Mouse (Mus musculus): Measurements from ENCODE around the gene Mei1.

DNA sequence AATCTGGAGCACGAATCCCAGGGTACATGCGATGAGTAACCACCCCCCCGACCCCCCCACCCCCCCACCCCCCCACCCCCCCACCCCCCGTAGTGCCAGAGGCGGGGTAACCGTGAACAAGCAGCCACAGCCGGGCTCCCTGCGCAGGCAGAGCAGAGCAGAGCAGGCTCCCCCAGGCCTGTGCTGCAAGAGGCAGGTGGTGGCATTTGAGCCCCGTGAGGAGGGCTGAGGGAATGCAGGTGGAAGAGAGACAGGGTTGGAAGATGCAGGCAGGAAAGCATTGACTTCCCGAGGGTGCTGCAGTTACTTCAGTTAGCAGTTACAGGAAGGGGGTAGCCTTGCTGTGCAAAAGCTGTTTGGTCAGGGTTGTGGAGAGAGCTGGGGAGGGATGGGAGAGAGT lies 17.5 kb downstream of the Mei1 start:
- peak; percentile 16; the same call in 1 of the 2 replicates for TF ChIP-seq CTCF (IDR thresholded peaks at IDR 0.05; ENCODE audit: borderline replicate concordance, insufficient read depth, low read depth, low read length)
- TF ChIP-seq POLR2A (IDR thresholded peaks at IDR 0.05; ENCODE audit: borderline replicate concordance, insufficient read depth, low read length) = no peak

Measured in cerebellum, adult 2 months (tissue).